Mouse (Mus musculus) lung, embryonic 16.5 days (tissue): ENCODE data around the gene Wnk2. TPM values are rescaled to one million over a fixed set of nuclear protein-coding genes. Genes with fewer than 3 reads are reported as not detected.

Experiments used
- ATAC-seq: fragments of 200-750 bp; cut with Nextera tagmentation; 2 replicates; pipeline ENCODE4 v1.8.0; 2017; ENCODE audit warnings: low read depth, mild to moderate bottlenecking, moderate library complexity
- H3K27ac ChIP-seq: fragments of 300-500 bp; sonication (generic); 2 replicates; pipeline ENCODE4 v1.5.1; 2014; ENCODE audit warnings: mild to moderate bottlenecking, control low read depth, low read length
- H3K27me3 ChIP-seq: fragments of 300-500 bp; sonication (generic); 2 replicates; pipeline ENCODE4 v1.6.1; 2014; ENCODE audit warnings: low read depth, low read length, mixed read lengths; ENCODE audit not compliant: control insufficient read depth, insufficient read depth
- H3K36me3 ChIP-seq: fragments of 300-500 bp; sonication (generic); 2 replicates; pipeline ENCODE4 v1.6.1; 2014; ENCODE audit warnings: low read length; ENCODE audit not compliant: control insufficient read depth, insufficient read depth
- H3K4me1 ChIP-seq: fragments of 300-500 bp; sonication (generic); replicated peaks from 2 replicates; pipeline ENCODE4 v1.6.1; 2014; ENCODE audit warnings: low read length, mixed read lengths; ENCODE audit not compliant: control insufficient read depth, insufficient read depth
- H3K4me2 ChIP-seq: fragments of 300-500 bp; sonication (generic); 2 replicates; pipeline ENCODE4 v1.6.1; 2014; ENCODE audit warnings: low read depth, low read length, control low read depth
- H3K4me3 ChIP-seq: fragments of 300-500 bp; sonication (generic); 2 replicates; pipeline ENCODE4 v1.5.1; 2014; ENCODE audit warnings: mild to moderate bottlenecking, low read length, control low read depth
- H3K9ac ChIP-seq: fragments of 300-500 bp; sonication (generic); 2 replicates; pipeline ENCODE4 v1.6.1; 2014; ENCODE audit warnings: low read length, control low read depth
- H3K9me3 ChIP-seq: fragments of 300-500 bp; sonication (generic); 2 replicates; pipeline ENCODE4 v1.6.1; 2016; ENCODE audit warnings: low read length; ENCODE audit not compliant: control insufficient read depth
- WGBS: fragments of 180-500 bp; shearing (Covaris S2); extraction: QIAGEN DNeasy Blood & Tissue Kit; methylation state at CpG from one replicate; pipeline ENCODE4 v1.1.7; 2014; 5-methylcytosine and 5-hydroxymethylcytosine counted together
- polyA plus RNA-seq: library from polyadenylated mRNA; unstranded; fragments of >200 nt; fragmentation: Nextera tagmentation; extraction: Ambion mirVana; gene quantifications from 2 replicates; pipeline ENCODE4 v1.2.1, GENCODE M21; 2015

Wnk2 gene
- polyA plus RNA-seq, 1 experiment from 2014 or later, result 0.98 TPM

DNA sequence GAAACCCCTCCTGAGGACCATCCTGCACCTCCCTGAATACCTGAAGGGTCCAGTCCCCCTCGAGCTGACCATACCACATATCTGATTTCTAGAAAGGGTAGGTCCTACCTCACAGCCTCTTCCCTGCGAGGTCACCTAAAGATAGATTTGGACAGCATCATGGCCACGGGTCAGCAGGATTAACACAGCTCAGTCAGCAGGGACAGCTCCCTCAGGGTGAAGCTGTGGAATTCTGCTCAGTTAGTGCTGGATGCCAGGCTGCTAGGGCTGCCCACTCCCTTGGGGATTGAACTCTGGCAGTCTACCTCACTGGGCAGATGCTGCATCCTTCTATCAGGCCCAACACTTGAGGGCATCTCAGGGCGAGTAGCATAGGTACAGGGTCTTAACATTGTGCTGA, 33.7 kb downstream of the Wnk2 start:
- H3K27ac ChIP-seq, result no peak overlapping the region
- no peaks in the 10 kb centered on the region for H3K4me1 ChIP-seq
- no peak overlapping the region for H3K9ac ChIP-seq
- H3K36me3 ChIP-seq, result no peaks in the 10 kb centered on the region
- H3K4me3 ChIP-seq, result no peak overlapping the region
- no peak overlapping the region for H3K4me2 ChIP-seq
- H3K9me3 ChIP-seq, result no peaks in the 10 kb centered on the region
- no peaks in the 10 kb centered on the region for H3K27me3 ChIP-seq
- WGBS, result 58% methylated on average over 4 of the region's 4 CpGs
- ATAC-seq, result no peak

DNA sequence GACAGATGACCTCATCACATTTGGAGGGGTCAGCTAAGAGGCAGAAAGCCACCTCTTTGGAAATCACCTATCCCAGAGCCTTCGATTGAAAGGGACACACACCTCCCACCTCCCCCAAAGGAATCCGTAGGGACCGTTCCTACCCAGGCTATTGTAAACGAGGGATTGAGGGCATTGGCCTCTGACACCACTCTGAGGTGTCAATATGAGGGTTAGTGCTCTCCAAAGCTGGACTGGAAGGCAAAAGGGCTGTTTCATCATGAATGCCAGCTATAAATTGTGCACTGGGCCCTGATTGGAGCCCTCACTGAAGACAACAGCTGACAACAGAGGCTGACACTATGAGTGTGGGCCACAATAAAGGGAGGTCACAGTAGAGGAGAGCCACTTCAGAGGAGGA, 34.5 kb downstream of the Wnk2 start:
- Histone ChIP-seq H3K4me2 (no peak overlapping the region), H3K27me3 (no peaks in the 10 kb centered on the region), H3K36me3 (no peaks in the 10 kb centered on the region), H3K4me3 (no peak overlapping the region), H3K4me1 (no peaks in the 10 kb centered on the region), H3K9ac (no peak overlapping the region), H3K9me3 (no peaks in the 10 kb centered on the region), H3K27ac (no peak overlapping the region)
- 46% methylated on average over 4 of the region's 4 CpGs for WGBS
- no peak for ATAC-seq

- Histone ChIP-seq H3K27me3 (no peaks in the 10 kb centered on the region), H3K4me2 (no peak overlapping the region), H3K36me3 (no peaks in the 10 kb centered on the region), H3K4me1 (no peaks in the 10 kb centered on the region), H3K27ac (no peak overlapping the region), H3K9me3 (no peaks in the 10 kb centered on the region), H3K4me3 (no peak overlapping the region), H3K9ac (no peak overlapping the region)
- 71% methylated on average over 8 of the region's 8 CpGs for WGBS
- no peak for ATAC-seq
These were observed 35.2 kb downstream of the Wnk2 start for GRCm38 (mm10) chr13:49112652-49113051.

DNA sequence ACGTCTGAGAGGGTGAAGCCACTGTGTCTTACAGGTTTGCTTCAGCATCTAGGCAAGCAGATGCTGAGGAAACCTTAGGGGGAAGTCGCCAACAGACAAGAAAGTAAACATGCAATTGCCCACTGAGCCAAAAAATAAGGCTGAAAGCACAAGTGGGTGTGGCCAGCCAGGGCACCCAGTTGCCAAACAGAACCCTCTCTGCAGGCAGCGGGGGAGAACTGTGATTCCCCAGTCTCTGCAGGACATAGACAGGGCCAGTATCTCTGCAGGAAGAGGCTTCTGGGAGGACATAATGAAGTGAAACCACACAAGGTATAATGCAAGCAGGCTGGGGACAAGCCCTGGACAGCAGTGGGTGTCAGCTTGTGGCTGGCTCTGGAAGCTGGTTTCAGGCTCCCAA, 38.1 kb downstream of the Wnk2 start:
- Histone ChIP-seq H3K4me3 (no peak overlapping the region), H3K27ac (no peak overlapping the region), H3K4me1 (no peaks in the 10 kb centered on the region), H3K9me3 (no peaks in the 10 kb centered on the region), H3K36me3 (no peaks in the 10 kb centered on the region), H3K27me3 (no peaks in the 10 kb centered on the region), H3K9ac (no peak overlapping the region), H3K4me2 (no peak overlapping the region)
- ATAC-seq, result no peak
- WGBS, result 61% methylated on average over 3 of the region's 3 CpGs

- no peaks in the 10 kb centered on the region for H3K9me3 ChIP-seq
- H3K4me3 ChIP-seq, result no peak overlapping the region
- no peak for ATAC-seq
- no peak overlapping the region for H3K27ac ChIP-seq
- H3K9ac ChIP-seq, result no peak overlapping the region
- H3K4me2 ChIP-seq, result no peak overlapping the region
- no peaks in the 10 kb centered on the region for H3K36me3 ChIP-seq
- no peaks in the 10 kb centered on the region for H3K27me3 ChIP-seq
- H3K4me1 ChIP-seq, result peaks cover 6% of the 10 kb centered on the region; the same call in 1 of the 2 replicates
- 83% methylated on average over 8 of the region's 8 CpGs for WGBS
These were observed 39.5 kb downstream of the Wnk2 start for GRCm38 (mm10) chr13:49108119-49108846.

GRCm38 (mm10) chr13:49103913-49104312, 43.9 kb downstream of the Wnk2 start:
- ATAC-seq, result peak; percentile 69
- H3K27me3 ChIP-seq, result no peaks in the 10 kb centered on the region
- H3K4me1 ChIP-seq, result peaks cover 24% of the 10 kb centered on the region
- H3K4me2 ChIP-seq, result no peak overlapping the region
- H3K36me3 ChIP-seq, result no peaks in the 10 kb centered on the region
- no peak overlapping the region for H3K4me3 ChIP-seq
- no peaks in the 10 kb centered on the region for H3K9me3 ChIP-seq
- no peak overlapping the region for H3K9ac ChIP-seq
- no peak overlapping the region; the same call in 1 of the 2 replicates for H3K27ac ChIP-seq
- WGBS, result 50% methylated on average over 1 of the region's 1 CpGs

DNA sequence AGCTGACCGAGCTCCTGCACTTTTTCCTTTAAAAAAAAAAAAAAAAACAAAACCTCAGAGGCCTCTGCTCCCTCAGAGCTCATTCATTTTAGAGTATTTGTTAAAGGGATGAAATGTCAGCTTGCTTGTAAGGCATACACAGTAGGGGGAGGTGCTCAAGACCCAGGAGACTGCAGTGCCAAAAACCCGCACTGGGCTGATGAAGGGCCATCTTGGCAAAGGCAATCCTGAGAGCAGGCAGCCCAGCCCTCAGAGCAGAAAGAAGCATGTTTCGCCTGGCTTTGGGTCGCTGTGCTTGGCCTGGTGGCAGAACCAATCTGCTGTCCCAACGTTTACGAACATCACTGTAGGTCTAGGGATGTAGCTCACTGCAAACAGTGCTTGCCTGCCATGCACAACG, 44.6 kb downstream of the Wnk2 start:
- peaks cover 24% of the 10 kb centered on the region for H3K4me1 ChIP-seq
- no peak for ATAC-seq
- no peak overlapping the region for H3K4me2 ChIP-seq
- H3K9ac ChIP-seq, result no peak overlapping the region
- WGBS, result 54% methylated on average over 7 of the region's 7 CpGs
- H3K4me3 ChIP-seq, result no peak overlapping the region
- H3K27ac ChIP-seq, result peak overlapping the region; percentile 53
- H3K27me3 ChIP-seq, result no peaks in the 10 kb centered on the region
- no peaks in the 10 kb centered on the region for H3K9me3 ChIP-seq
- H3K36me3 ChIP-seq, result no peaks in the 10 kb centered on the region

DNA sequence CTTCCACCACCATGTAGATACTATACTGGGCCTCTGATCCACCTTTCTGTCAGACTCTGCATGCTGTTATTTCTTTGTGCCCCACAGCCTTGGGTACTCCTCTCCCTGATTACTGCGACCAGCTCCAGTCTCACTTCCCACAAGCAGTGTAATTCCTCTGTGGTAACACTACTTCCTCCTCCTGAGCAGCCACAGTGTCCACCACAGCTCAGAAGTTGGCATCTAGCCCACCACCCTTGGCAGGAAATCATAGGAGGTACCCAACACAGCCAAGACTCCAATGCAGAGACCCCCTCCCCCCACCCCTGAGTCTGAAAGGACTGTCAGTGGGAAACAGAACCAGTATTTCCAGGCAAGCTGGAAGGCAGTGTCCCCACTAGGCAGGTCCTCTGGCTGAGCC, 47.4 kb downstream of the Wnk2 start:
- Histone ChIP-seq H3K4me1 (peaks cover 24% of the 10 kb centered on the region), H3K4me2 (no peak overlapping the region), H3K27me3 (no peaks in the 10 kb centered on the region), H3K9ac (no peak overlapping the region), H3K9me3 (no peaks in the 10 kb centered on the region), H3K36me3 (no peaks in the 10 kb centered on the region), H3K27ac (peak overlapping the region; percentile 45; the same call in 1 of the 2 replicates), H3K4me3 (no peak overlapping the region)
- WGBS, result 31% methylated on average over 1 of the region's 1 CpGs
- peak; percentile 91 for ATAC-seq

GRCm38 (mm10) chr13:49096826-49097225, 51.0 kb downstream of the Wnk2 start:
- Histone ChIP-seq H3K36me3 (no peaks in the 10 kb centered on the region), H3K4me2 (no peak overlapping the region), H3K9ac (no peak overlapping the region), H3K27me3 (no peaks in the 10 kb centered on the region), H3K4me1 (peaks cover 13% of the 10 kb centered on the region), H3K9me3 (no peaks in the 10 kb centered on the region), H3K4me3 (no peak overlapping the region), H3K27ac (no peak overlapping the region)
- no peak for ATAC-seq
- WGBS, result 83% methylated on average over 4 of the region's 4 CpGs
